Mouse (Mus musculus): ENCODE measurements at regions not wholly inside any gene's neighbourhood (a gene's known extent, or its start where the extent isn't known, plus 50 kb on each side); places are given as distances from the start of the nearest gene placed in this dataset.

DNA sequence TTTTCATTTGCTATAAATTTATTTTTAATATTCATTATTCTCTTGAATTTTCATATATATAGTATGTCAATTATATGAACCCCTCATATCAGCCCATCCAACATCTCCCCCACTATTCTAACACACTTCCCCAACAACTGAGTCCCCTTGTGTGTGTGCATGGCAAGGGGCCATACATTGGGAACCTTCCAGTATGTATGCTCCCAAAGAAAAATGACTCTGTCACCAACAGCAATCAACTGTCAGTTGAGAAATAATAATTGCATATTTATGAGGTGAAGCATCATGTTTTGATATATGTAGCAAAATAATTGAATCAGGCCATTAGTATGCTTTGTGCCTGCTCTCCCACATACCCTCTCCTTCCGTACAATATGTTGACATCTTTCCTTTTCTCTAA, 474.7 kb downstream of the Pdcd6ip start:
- Histone ChIP-seq H3K9ac (no peak overlapping the region), H3K9me3 (replicated peaks) (no peaks in the 10 kb centered on the region), H3K4me2 (no peak overlapping the region), H3K27me3 (no peaks in the 10 kb centered on the region), H3K4me1 (replicated peaks) (no peaks in the 10 kb centered on the region), H3K36me3 (replicated peaks) (no peaks in the 10 kb centered on the region), H3K27ac (replicated peaks) (no peak overlapping the region), H3K4me3 (replicated peaks) (no peak overlapping the region)
- 58% methylated on average over 1 of the region's 1 CpGs for WGBS (ENCODE audit: insufficient replicate concordance)
- ATAC-seq (ENCODE audit: insufficient read depth), result no peak

DNA sequence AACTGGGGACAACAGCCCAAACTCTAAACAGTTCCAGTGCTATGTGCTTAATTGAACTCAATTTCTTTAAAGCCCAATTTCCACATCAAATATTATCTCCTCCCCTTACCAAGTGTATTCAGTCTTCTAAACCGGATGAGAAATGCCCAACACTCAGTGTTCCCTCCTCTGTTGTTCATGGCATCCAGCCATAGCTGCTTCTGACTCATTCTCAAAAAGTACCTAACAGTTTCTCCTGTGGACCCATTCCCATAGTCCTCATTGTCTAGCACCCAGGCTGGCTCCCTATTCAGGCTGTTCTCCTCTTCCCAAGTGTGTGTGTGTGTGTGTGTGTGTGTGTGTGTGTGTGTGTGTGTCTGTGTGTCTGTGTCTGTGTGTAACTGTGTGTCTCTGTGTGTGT, 478.7 kb downstream of the Pdcd6ip start:
- Histone ChIP-seq H3K9me3 (replicated peaks) (0 out of 2 replicates have a peak, but pooled peaks cover 3% of the 10 kb centered on the region), H3K27me3 (no peaks in the 10 kb centered on the region), H3K4me2 (no peak overlapping the region), H3K4me3 (replicated peaks) (no peak overlapping the region), H3K27ac (replicated peaks) (no peak overlapping the region), H3K4me1 (replicated peaks) (no peaks in the 10 kb centered on the region), H3K9ac (no peak overlapping the region), H3K36me3 (replicated peaks) (no peaks in the 10 kb centered on the region)
- ATAC-seq (ENCODE audit: insufficient read depth), result no peak
- 66% methylated on average over 1 of the region's 1 CpGs for WGBS (ENCODE audit: insufficient replicate concordance)

DNA sequence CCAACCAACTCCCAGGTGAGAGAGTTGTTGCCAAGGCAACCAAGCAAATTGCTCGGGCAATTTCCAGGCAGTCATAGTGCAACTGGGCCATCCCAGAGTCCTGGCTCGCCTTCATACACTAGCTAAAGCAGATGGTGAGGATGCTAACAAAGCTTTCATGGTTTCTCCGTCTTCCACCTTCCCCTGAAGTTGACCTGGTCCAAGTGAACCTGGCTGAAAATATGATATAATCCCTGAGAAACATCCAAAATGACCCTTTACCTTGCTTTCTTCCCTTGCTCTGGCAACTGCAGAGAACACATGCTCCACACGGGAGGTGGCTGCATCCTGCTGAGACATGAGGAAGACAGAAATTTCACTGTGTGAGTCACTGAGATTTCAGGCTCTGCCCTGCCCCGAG, 494.1 kb downstream of the Pdcd6ip start:
- H3K27me3 ChIP-seq, result no peaks in the 10 kb centered on the region
- no peak for ATAC-seq (ENCODE audit: insufficient read depth)
- H3K36me3 ChIP-seq (replicated peaks), result no peaks in the 10 kb centered on the region
- H3K9ac ChIP-seq, result no peak overlapping the region
- H3K4me3 ChIP-seq (replicated peaks), result no peak overlapping the region
- H3K9me3 ChIP-seq (replicated peaks), result 0 out of 2 replicates have a peak, but pooled peaks cover 4% of the 10 kb centered on the region
- 49% methylated on average over 5 of the region's 5 CpGs for WGBS (ENCODE audit: insufficient replicate concordance)
- no peak overlapping the region for H3K27ac ChIP-seq (replicated peaks)
- H3K4me1 ChIP-seq (replicated peaks), result no peaks in the 10 kb centered on the region
- no peak overlapping the region for H3K4me2 ChIP-seq

DNA sequence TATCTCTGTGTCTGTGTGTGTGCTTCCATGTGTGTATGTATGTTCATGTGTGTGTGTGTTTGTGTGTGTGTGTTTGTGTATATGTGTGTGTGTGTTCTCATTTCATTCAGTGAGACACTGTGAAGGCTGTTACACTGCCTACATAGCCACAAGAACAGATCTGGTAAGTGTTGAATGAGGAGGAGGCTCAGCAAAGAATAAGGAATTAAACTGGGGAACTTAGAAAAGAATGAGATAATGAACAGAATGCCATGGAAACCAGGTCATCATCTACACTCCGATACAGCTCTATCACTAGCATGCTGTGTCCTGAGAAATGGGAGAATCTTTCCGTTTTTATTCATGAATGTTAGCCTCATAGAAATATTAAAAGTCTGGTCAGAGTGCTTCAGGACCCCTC, 495.7 kb downstream of the Pdcd6ip start:
- Histone ChIP-seq H3K4me2 (no peak overlapping the region), H3K9ac (no peak overlapping the region), H3K27ac (replicated peaks) (no peak overlapping the region), H3K27me3 (no peaks in the 10 kb centered on the region), H3K9me3 (replicated peaks) (0 out of 2 replicates have a peak, but pooled peaks cover 4% of the 10 kb centered on the region), H3K36me3 (replicated peaks) (no peaks in the 10 kb centered on the region), H3K4me3 (replicated peaks) (no peak overlapping the region), H3K4me1 (replicated peaks) (no peaks in the 10 kb centered on the region)
- no peak for ATAC-seq (ENCODE audit: insufficient read depth)
- 60% methylated on average over 2 of the region's 2 CpGs for WGBS (ENCODE audit: insufficient replicate concordance)

- no peak overlapping the region for H3K9ac ChIP-seq
- H3K4me2 ChIP-seq, result no peak overlapping the region
- ATAC-seq (ENCODE audit: insufficient read depth), result no peak
- 0 out of 2 replicates have a peak, but pooled peaks cover 4% of the 10 kb centered on the region for H3K9me3 ChIP-seq (replicated peaks)
- H3K36me3 ChIP-seq (replicated peaks), result no peaks in the 10 kb centered on the region
- no peak overlapping the region for H3K27ac ChIP-seq (replicated peaks)
- 48% methylated on average over 4 of the region's 4 CpGs for WGBS (ENCODE audit: insufficient replicate concordance)
- no peaks in the 10 kb centered on the region for H3K27me3 ChIP-seq
- no peaks in the 10 kb centered on the region for H3K4me1 ChIP-seq (replicated peaks)
- no peak overlapping the region for H3K4me3 ChIP-seq (replicated peaks)
Observed at GRCm38 (mm10) chr9:113208181-113208580, 499.9 kb downstream of the Pdcd6ip start.

GRCm38 (mm10) chr9:113199241-113199640, 508.8 kb downstream of the Pdcd6ip start:
- Histone ChIP-seq H3K9ac (no peak overlapping the region), H3K4me2 (no peak overlapping the region), H3K9me3 (replicated peaks) (0 out of 2 replicates have a peak, but pooled peaks cover 4% of the 10 kb centered on the region), H3K27me3 (no peaks in the 10 kb centered on the region), H3K27ac (replicated peaks) (no peak overlapping the region), H3K4me3 (replicated peaks) (no peak overlapping the region), H3K4me1 (replicated peaks) (no peaks in the 10 kb centered on the region), H3K36me3 (replicated peaks) (no peaks in the 10 kb centered on the region)
- ATAC-seq (ENCODE audit: insufficient read depth), result no peak
- WGBS (ENCODE audit: insufficient replicate concordance), result 57% methylated on average over 4 of the region's 4 CpGs

DNA sequence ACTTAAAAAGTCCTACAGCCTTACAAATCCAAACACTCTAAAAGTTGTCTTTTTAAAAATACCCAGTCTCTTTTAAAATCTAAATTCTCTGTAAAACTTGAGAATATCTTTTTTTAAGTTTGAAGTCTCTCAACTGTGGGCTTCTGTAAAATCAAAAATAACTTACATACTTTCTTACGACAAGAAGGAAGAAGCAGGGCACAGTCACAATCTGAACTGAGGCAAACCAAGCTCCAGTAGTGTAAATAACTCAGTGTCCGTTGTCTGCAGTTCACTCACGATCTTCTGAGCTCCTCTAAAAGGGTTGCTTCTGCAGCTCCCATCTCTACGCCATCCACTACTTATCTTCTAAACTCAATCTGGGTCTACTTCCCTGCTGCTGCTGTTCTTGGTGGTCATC, 512.5 kb downstream of the Pdcd6ip start:
- Histone ChIP-seq H3K9ac (no peak overlapping the region), H3K9me3 (replicated peaks) (0 out of 2 replicates have a peak, but pooled peaks cover 3% of the 10 kb centered on the region)
- 60% methylated on average over 4 of the region's 4 CpGs for WGBS (ENCODE audit: insufficient replicate concordance)

GRCm38 (mm10) chr9:113192773-113193172, 515.3 kb downstream of the Pdcd6ip start:
- no peak overlapping the region for H3K9ac ChIP-seq
- no peak for ATAC-seq (ENCODE audit: insufficient read depth)
- no peak overlapping the region for H3K4me3 ChIP-seq (replicated peaks)
- no peaks in the 10 kb centered on the region for H3K36me3 ChIP-seq (replicated peaks)
- no peak overlapping the region for H3K27ac ChIP-seq (replicated peaks)
- H3K4me1 ChIP-seq (replicated peaks), result no peaks in the 10 kb centered on the region
- H3K27me3 ChIP-seq, result no peaks in the 10 kb centered on the region
- H3K4me2 ChIP-seq, result no peak overlapping the region
- whole genome bisulfite sequencing (ENCODE audit: insufficient replicate concordance), result 31% methylated on average over 3 of the region's 3 CpGs
- no peaks in the 10 kb centered on the region for H3K9me3 ChIP-seq (replicated peaks)

More for the DNA sequence above, 512.5 kb downstream of the Pdcd6ip start:
- ATAC-seq (ENCODE audit: insufficient read depth), result no peak
- Histone ChIP-seq H3K4me2 (no peak overlapping the region), H3K27me3 (no peaks in the 10 kb centered on the region), H3K4me3 (replicated peaks) (no peak overlapping the region), H3K4me1 (replicated peaks) (no peaks in the 10 kb centered on the region), H3K36me3 (replicated peaks) (no peaks in the 10 kb centered on the region), H3K27ac (replicated peaks) (no peak overlapping the region)

GRCm38 (mm10) chr9:113191163-113191562, 516.9 kb downstream of the Pdcd6ip start:
- ATAC-seq (ENCODE audit: insufficient read depth), result no peak
- H3K4me2 ChIP-seq, result no peak overlapping the region
- H3K9ac ChIP-seq, result no peak overlapping the region
- no peaks in the 10 kb centered on the region for H3K9me3 ChIP-seq (replicated peaks)
- 54% methylated on average over 3 of the region's 3 CpGs for WGBS (ENCODE audit: insufficient replicate concordance)
- H3K27me3 ChIP-seq, result no peaks in the 10 kb centered on the region
- no peak overlapping the region for H3K4me3 ChIP-seq (replicated peaks)
- H3K4me1 ChIP-seq (replicated peaks), result no peaks in the 10 kb centered on the region
- H3K36me3 ChIP-seq (replicated peaks), result no peaks in the 10 kb centered on the region
- H3K27ac ChIP-seq (replicated peaks), result no peak overlapping the region

DNA sequence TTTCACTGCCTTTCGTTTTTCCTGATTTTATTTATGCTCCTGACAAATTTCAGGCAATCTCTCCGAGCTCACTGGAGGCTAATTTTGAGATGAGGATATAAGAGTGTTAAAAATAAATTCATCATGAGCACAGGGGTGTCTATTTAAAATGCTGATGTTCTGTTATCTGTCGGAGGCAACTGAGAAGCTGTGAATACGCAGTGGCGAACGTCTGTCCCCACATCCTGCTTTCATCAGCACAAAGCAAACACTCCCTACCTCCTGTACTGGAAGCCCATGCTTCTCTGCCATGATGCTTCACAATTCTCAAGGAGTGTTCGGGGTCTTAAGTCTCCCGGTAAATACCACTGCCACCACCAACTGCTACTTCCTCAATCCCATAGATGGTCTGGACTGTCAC, 526.9 kb downstream of the Pdcd6ip start:
- WGBS (ENCODE audit: insufficient replicate concordance), result 60% methylated on average over 8 of the region's 8 CpGs
- no peaks in the 10 kb centered on the region for H3K9me3 ChIP-seq (replicated peaks)
- H3K4me3 ChIP-seq (replicated peaks), result no peak overlapping the region
- H3K36me3 ChIP-seq (replicated peaks), result no peaks in the 10 kb centered on the region
- no peaks in the 10 kb centered on the region for H3K4me1 ChIP-seq (replicated peaks)
- H3K4me2 ChIP-seq, result no peak overlapping the region
- no peak overlapping the region for H3K9ac ChIP-seq
- ATAC-seq (ENCODE audit: insufficient read depth), result no peak
- H3K27me3 ChIP-seq, result no peaks in the 10 kb centered on the region
- H3K27ac ChIP-seq (replicated peaks), result no peak overlapping the region

DNA sequence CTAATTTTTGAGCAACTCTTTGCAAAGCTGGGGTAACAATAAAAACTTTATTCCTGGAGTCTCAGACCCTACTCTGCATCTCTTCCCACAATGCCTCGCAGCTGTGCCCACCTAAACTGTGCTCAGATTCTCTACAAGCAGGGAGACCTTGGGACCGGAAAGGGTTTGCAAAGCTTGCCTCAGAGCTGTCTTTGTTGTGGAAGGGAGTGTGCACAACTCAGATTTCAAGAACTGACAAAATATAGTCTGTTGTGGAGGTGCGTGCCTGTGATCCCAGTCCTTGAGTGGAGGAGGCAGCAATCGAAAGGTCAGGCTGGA, 530.2 kb downstream of the Pdcd6ip start:
- H3K4me2 ChIP-seq, result no peak overlapping the region
- WGBS (ENCODE audit: insufficient replicate concordance), result 66% methylated on average over 4 of the region's 4 CpGs
- no peaks in the 10 kb centered on the region for H3K9me3 ChIP-seq (replicated peaks)
- H3K4me1 ChIP-seq (replicated peaks), result no peaks in the 10 kb centered on the region
- H3K27ac ChIP-seq (replicated peaks), result no peak overlapping the region
- no peak overlapping the region for H3K9ac ChIP-seq
- H3K36me3 ChIP-seq (replicated peaks), result no peaks in the 10 kb centered on the region
- no peak overlapping the region for H3K4me3 ChIP-seq (replicated peaks)
- no peak for ATAC-seq (ENCODE audit: insufficient read depth)
- no peaks in the 10 kb centered on the region for H3K27me3 ChIP-seq

- 31% methylated on average over 15 of the region's 15 CpGs for WGBS (ENCODE audit: insufficient replicate concordance)
- H3K36me3 ChIP-seq (replicated peaks), result no peaks in the 10 kb centered on the region
- H3K4me2 ChIP-seq, result no peak overlapping the region
- no peak overlapping the region for H3K4me3 ChIP-seq (replicated peaks)
- no peak for ATAC-seq (ENCODE audit: insufficient read depth)
- H3K9me3 ChIP-seq (replicated peaks), result no peaks in the 10 kb centered on the region
- H3K9ac ChIP-seq, result no peak overlapping the region
- no peak overlapping the region for H3K27ac ChIP-seq (replicated peaks)
- no peaks in the 10 kb centered on the region for H3K4me1 ChIP-seq (replicated peaks)
- no peaks in the 10 kb centered on the region for H3K27me3 ChIP-seq
Observed at GRCm38 (mm10) chr9:113177181-113177917, 530.7 kb downstream of the Pdcd6ip start.
